Mouse (Mus musculus): ENCODE results near the gene Siglecf.
A peak's percentile ranks its signal among the peaks of the same experiment; 100 is the strongest.

The Siglecf gene

GRCm38 (mm10) chr7:43378226-43378625 lies 27.1 kb downstream of the Siglecf start:
- peak; percentile 54 for DNase-seq (ENCODE audit: low spot score)

GRCm38 (mm10) chr7:43392349-43393121 lies 41.4 kb downstream of the Siglecf start:
- no peak for DNase-seq (ENCODE audit: low spot score)

- DNase-seq (ENCODE audit: low spot score) = no peak
Measured at GRCm38 (mm10) chr7:43399501-43399900, 48.4 kb downstream of the Siglecf start.

GRCm38 (mm10) chr7:43402718-43403117 lies 51.6 kb downstream of the Siglecf start:
- no peak for DNase-seq (ENCODE audit: low spot score)

GRCm38 (mm10) chr7:43407573-43407972 lies 56.4 kb downstream of the Siglecf start:
- DNase-seq (ENCODE audit: low spot score) = no peak

- no peak for DNase-seq (ENCODE audit: low spot score)
Measured at GRCm38 (mm10) chr7:43408131-43408553, 57.0 kb downstream of the Siglecf start, which contains the start of gene Siglecg. Gene Siglecg (plus strand): TSS chr7:43408204.

- no peak for DNase-seq (ENCODE audit: low spot score)
Measured at GRCm38 (mm10) chr7:43409084-43409483, 57.9 kb downstream of the Siglecf start.
